Mouse (Mus musculus): ENCODE measurements around the gene Tas1r1. TPM values are rescaled to one million over a fixed set of nuclear protein-coding genes. Genes with fewer than 3 reads are reported as not detected.

The Tas1r1 gene
- polyA plus RNA-seq, 1 experiment from 2014 or later, result 0.66 TPM

GRCm38 (mm10) chr4:152000906-152001305 is 37.5 kb downstream of the Tas1r1 start:
- 68% methylated on average over 4 of the region's 4 CpGs for WGBS
- ATAC-seq (ENCODE audit: insufficient read depth, low FRiP score, low TSS enrichment) (no peak), DNase-seq (ENCODE audit: low spot score) (no peak)
- Histone ChIP-seq H3K4me1 (ENCODE audit: control insufficient read depth, insufficient read depth, low read length) (0 out of 2 replicates have a peak, but pooled peaks cover 3% of the 10 kb centered on the region), H3K4me2 (ENCODE audit: low read depth) (no peak overlapping the region), H3K9ac (ENCODE audit: low read length) (no peak overlapping the region), H3K36me3 (ENCODE audit: control insufficient read depth, insufficient read depth, low read length) (no peaks in the 10 kb centered on the region; the same call in 1 of the 2 replicates), H3K9me3 (ENCODE audit: control insufficient read depth, low read length) (no peaks in the 10 kb centered on the region), H3K4me3 (ENCODE audit: low read depth, low read length) (no peak overlapping the region), H3K27ac (ENCODE audit: low read depth, low read length) (no peak overlapping the region), H3K27me3 (ENCODE audit: control insufficient read depth, insufficient read depth, low read length) (no peaks in the 10 kb centered on the region)

GRCm38 (mm10) chr4:151999481-151999880 is 38.9 kb downstream of the Tas1r1 start:
- no peak overlapping the region for H3K27ac ChIP-seq (ENCODE audit: low read depth, low read length)
- H3K9me3 ChIP-seq (ENCODE audit: control insufficient read depth, low read length), result no peaks in the 10 kb centered on the region
- DNase-seq (ENCODE audit: low spot score), result no peak
- no peak overlapping the region for H3K9ac ChIP-seq (ENCODE audit: low read length)
- H3K36me3 ChIP-seq (ENCODE audit: control insufficient read depth, insufficient read depth, low read length), result no peaks in the 10 kb centered on the region; the same call in 1 of the 2 replicates
- no peaks in the 10 kb centered on the region for H3K27me3 ChIP-seq (ENCODE audit: control insufficient read depth, insufficient read depth, low read length)
- no peak for ATAC-seq (ENCODE audit: insufficient read depth, low FRiP score, low TSS enrichment)
- peaks cover 3% of the 10 kb centered on the region; the same call in 1 of the 2 replicates for H3K4me1 ChIP-seq (ENCODE audit: control insufficient read depth, insufficient read depth, low read length)
- H3K4me2 ChIP-seq (ENCODE audit: low read depth), result no peak overlapping the region
- H3K4me3 ChIP-seq (ENCODE audit: low read depth, low read length), result no peak overlapping the region
- WGBS, result 63% methylated on average over 3 of the region's 3 CpGs

GRCm38 (mm10) chr4:151997701-151998100 is 40.7 kb downstream of the Tas1r1 start:
- Histone ChIP-seq H3K4me2 (ENCODE audit: low read depth) (no peak overlapping the region), H3K4me3 (ENCODE audit: low read depth, low read length) (no peak overlapping the region), H3K27me3 (ENCODE audit: control insufficient read depth, insufficient read depth, low read length) (no peaks in the 10 kb centered on the region), H3K27ac (ENCODE audit: low read depth, low read length) (no peak overlapping the region), H3K9me3 (ENCODE audit: control insufficient read depth, low read length) (no peaks in the 10 kb centered on the region), H3K9ac (ENCODE audit: low read length) (no peak overlapping the region), H3K36me3 (ENCODE audit: control insufficient read depth, insufficient read depth, low read length) (no peaks in the 10 kb centered on the region; the same call in 1 of the 2 replicates), H3K4me1 (ENCODE audit: control insufficient read depth, insufficient read depth, low read length) (peaks cover 13% of the 10 kb centered on the region; the same call in 1 of the 2 replicates)
- DNase-seq (ENCODE audit: low spot score) (no peak), ATAC-seq (ENCODE audit: insufficient read depth, low FRiP score, low TSS enrichment) (no peak)
- 78% methylated on average over 3 of the region's 3 CpGs for WGBS

- Histone ChIP-seq H3K9ac (ENCODE audit: low read length) (peak overlapping the region; percentile 80), H3K4me3 (ENCODE audit: low read depth, low read length) (peak overlapping the region; percentile 100), H3K4me2 (ENCODE audit: low read depth) (peak overlapping the region; percentile 74), H3K27ac (ENCODE audit: low read depth, low read length) (peak overlapping the region; percentile 82), H3K36me3 (ENCODE audit: control insufficient read depth, insufficient read depth, low read length) (peaks cover 2% of the 10 kb centered on the region; the same call in 1 of the 2 replicates), H3K4me1 (ENCODE audit: control insufficient read depth, insufficient read depth, low read length) (peaks cover 13% of the 10 kb centered on the region; the same call in 1 of the 2 replicates), H3K27me3 (ENCODE audit: control insufficient read depth, insufficient read depth, low read length) (no peaks in the 10 kb centered on the region), H3K9me3 (ENCODE audit: control insufficient read depth, low read length) (no peaks in the 10 kb centered on the region)
- 6% methylated on average over 13 of the region's 13 CpGs for WGBS
- no peak for DNase-seq (ENCODE audit: low spot score)
- no peak for ATAC-seq (ENCODE audit: insufficient read depth, low FRiP score, low TSS enrichment)
Measured at GRCm38 (mm10) chr4:151996951-151997222, 41.5 kb downstream of the Tas1r1 start.

GRCm38 (mm10) chr4:151996173-151996950 is 42.0 kb downstream of the Tas1r1 start, which contains the start of gene Phf13:
TSS of gene Phf13 (minus strand) at chr4:151996258.
- H3K36me3 ChIP-seq (ENCODE audit: control insufficient read depth, insufficient read depth, low read length), result peaks cover 7% of the 10 kb centered on the region; the same call in 1 of the 2 replicates
- H3K9ac ChIP-seq (ENCODE audit: low read length), result peak within 1 kb of the TSS; percentile 85
- ATAC-seq (ENCODE audit: insufficient read depth, low FRiP score, low TSS enrichment) (peak; percentile 95), DNase-seq (ENCODE audit: low spot score) (peak; percentile 100)
- H3K4me3 ChIP-seq (ENCODE audit: low read depth, low read length), result peak within 1 kb of the TSS; percentile 100
- WGBS, result under 1% methylated on average over 74 of the region's 94 CpGs
- peaks cover 13% of the 10 kb centered on the region; the same call in 1 of the 2 replicates for H3K4me1 ChIP-seq (ENCODE audit: control insufficient read depth, insufficient read depth, low read length)
- H3K4me2 ChIP-seq (ENCODE audit: low read depth), result peak within 1 kb of the TSS; percentile 88
- peak within 1 kb of the TSS; percentile 82 for H3K27ac ChIP-seq (ENCODE audit: low read depth, low read length)
- no peaks in the 10 kb centered on the region for H3K9me3 ChIP-seq (ENCODE audit: control insufficient read depth, low read length)
- H3K27me3 ChIP-seq (ENCODE audit: control insufficient read depth, insufficient read depth, low read length), result no peaks in the 10 kb centered on the region

- no peak for DNase-seq (ENCODE audit: low spot score)
- WGBS, result under 1% methylated on average over 51 of the region's 111 CpGs
- H3K4me3 ChIP-seq (ENCODE audit: low read depth, low read length), result peak overlapping the region; percentile 100
Measured at GRCm38 (mm10) chr4:151995371-151996172, 42.8 kb downstream of the Tas1r1 start.

GRCm38 (mm10) chr4:151994228-151995171 is 43.9 kb downstream of the Tas1r1 start:
- WGBS, result under 1% methylated on average over 57 of the region's 61 CpGs
- Histone ChIP-seq H3K27ac (ENCODE audit: low read depth, low read length) (peak overlapping the region; percentile 60; the same call in 1 of the 2 replicates), H3K4me2 (ENCODE audit: low read depth) (peak overlapping the region; percentile 88), H3K9ac (ENCODE audit: low read length) (peak overlapping the region; percentile 85), H3K9me3 (ENCODE audit: control insufficient read depth, low read length) (no peaks in the 10 kb centered on the region), H3K27me3 (ENCODE audit: control insufficient read depth, insufficient read depth, low read length) (no peaks in the 10 kb centered on the region), H3K4me3 (ENCODE audit: low read depth, low read length) (peak overlapping the region; percentile 100), H3K4me1 (ENCODE audit: control insufficient read depth, insufficient read depth, low read length) (peaks cover 13% of the 10 kb centered on the region; the same call in 1 of the 2 replicates), H3K36me3 (ENCODE audit: control insufficient read depth, insufficient read depth, low read length) (peaks cover 14% of the 10 kb centered on the region)
- DNase-seq (ENCODE audit: low spot score) (peak; percentile 57), ATAC-seq (ENCODE audit: insufficient read depth, low FRiP score, low TSS enrichment) (no peak)

More at GRCm38 (mm10) chr4:151995371-151996172, 42.8 kb downstream of the Tas1r1 start:
- Histone ChIP-seq H3K9ac (ENCODE audit: low read length) (peak overlapping the region; percentile 85), H3K27me3 (ENCODE audit: control insufficient read depth, insufficient read depth, low read length) (no peaks in the 10 kb centered on the region), H3K9me3 (ENCODE audit: control insufficient read depth, low read length) (no peaks in the 10 kb centered on the region), H3K36me3 (ENCODE audit: control insufficient read depth, insufficient read depth, low read length) (peaks cover 13% of the 10 kb centered on the region), H3K4me1 (ENCODE audit: control insufficient read depth, insufficient read depth, low read length) (peaks cover 13% of the 10 kb centered on the region; the same call in 1 of the 2 replicates), H3K27ac (ENCODE audit: low read depth, low read length) (peak overlapping the region; percentile 60), H3K4me2 (ENCODE audit: low read depth) (peak overlapping the region; percentile 88)
- ATAC-seq (ENCODE audit: insufficient read depth, low FRiP score, low TSS enrichment), result peak; percentile 65; the same call in 1 of the 2 replicates

GRCm38 (mm10) chr4:151993035-151993434 is 45.3 kb downstream of the Tas1r1 start:
- no peak overlapping the region for H3K4me2 ChIP-seq (ENCODE audit: low read depth)
- no peak for DNase-seq (ENCODE audit: low spot score)
- WGBS, result 92% methylated on average over 6 of the region's 6 CpGs

More at GRCm38 (mm10) chr4:151993035-151993434, 45.3 kb downstream of the Tas1r1 start:
- Histone ChIP-seq H3K36me3 (ENCODE audit: control insufficient read depth, insufficient read depth, low read length) (peaks cover 14% of the 10 kb centered on the region), H3K4me1 (ENCODE audit: control insufficient read depth, insufficient read depth, low read length) (peaks cover 16% of the 10 kb centered on the region), H3K27ac (ENCODE audit: low read depth, low read length) (no peak overlapping the region), H3K9me3 (ENCODE audit: control insufficient read depth, low read length) (no peaks in the 10 kb centered on the region), H3K9ac (ENCODE audit: low read length) (no peak overlapping the region), H3K4me3 (ENCODE audit: low read depth, low read length) (no peak overlapping the region), H3K27me3 (ENCODE audit: control insufficient read depth, insufficient read depth, low read length) (no peaks in the 10 kb centered on the region)
- no peak for ATAC-seq (ENCODE audit: insufficient read depth, low FRiP score, low TSS enrichment)
